Mouse (Mus musculus) limb, embryonic 14.5 days (tissue): ENCODE data around the gene Saxo1. TPM values are rescaled to one million over a fixed set of nuclear protein-coding genes. Genes with fewer than 3 reads are reported as not detected.

Experiments
- ATAC-seq: fragments of 200-750 bp; cut with Nextera tagmentation; 2 replicates; pipeline ENCODE4 v1.8.0; 2017; ENCODE audit warnings: low read depth, moderate number of reproducible peaks, moderate TSS enrichment; ENCODE audit not compliant: low FRiP score
- DNase-seq: peaks from one replicate; pipeline ENCODE4 v3.0.0-alpha.2; 2015; ENCODE audit warnings: low spot score
- H3K27ac ChIP-seq: fragments of 300-500 bp; sonication (generic); replicated peaks from 2 replicates; pipeline ENCODE4 v1.5.1; 2014; ENCODE audit warnings: low read depth, mild to moderate bottlenecking, low read length, moderate library complexity, mixed read lengths
- H3K27me3 ChIP-seq: fragments of 300-500 bp; sonication (generic); 2 replicates; pipeline ENCODE4 v1.6.1; 2014; ENCODE audit warnings: low read length, mixed read lengths; ENCODE audit not compliant: control insufficient read depth, insufficient read depth
- H3K36me3 ChIP-seq: fragments of 300-500 bp; sonication (generic); 2 replicates; pipeline ENCODE4 v1.6.1; 2014; ENCODE audit warnings: mild to moderate bottlenecking, low read length, moderate library complexity, mixed read lengths; ENCODE audit not compliant: control insufficient read depth, insufficient read depth
- H3K4me1 ChIP-seq: fragments of 300-500 bp; sonication (generic); 2 replicates; pipeline ENCODE4 v1.6.1; 2014; ENCODE audit warnings: antibody characterized with exemption, low read length, mixed read lengths; ENCODE audit not compliant: control insufficient read depth, insufficient read depth
- H3K4me2 ChIP-seq: fragments of 300-500 bp; sonication (generic); replicated peaks from 2 replicates; pipeline ENCODE4 v1.6.1; 2014; ENCODE audit warnings: low read depth, mild to moderate bottlenecking, low read length, moderate library complexity; ENCODE audit not compliant: severe bottlenecking
- H3K4me3 ChIP-seq: fragments of 300-500 bp; sonication (generic); replicated peaks from 2 replicates; pipeline ENCODE4 v1.5.1; 2014; ENCODE audit warnings: low read length
- H3K9ac ChIP-seq: fragments of 300-500 bp; sonication (generic); 2 replicates; pipeline ENCODE4 v1.6.1; 2014; ENCODE audit warnings: mild to moderate bottlenecking, low read depth, low read length, moderate library complexity; ENCODE audit not compliant: severe bottlenecking
- H3K9me3 ChIP-seq: fragments of 300-500 bp; sonication (generic); 2 replicates; pipeline ENCODE4 v1.6.1; 2016; ENCODE audit warnings: low read length; ENCODE audit not compliant: control insufficient read depth
- POLR2A ChIP-seq: fragments of 200-500 bp; IDR thresholded peaks from 2 replicates; pipeline ENCODE4 v1.8.0; 2012; ENCODE audit warnings: inconsistent platforms, mild to moderate bottlenecking, moderate library complexity, borderline replicate concordance; ENCODE audit not compliant: insufficient read depth, insufficient read length; ENCODE audit errors: extremely low read depth
- WGBS: fragments of 180-500 bp; shearing (Covaris S2); extraction: QIAGEN DNeasy Blood & Tissue Kit; methylation state at CpG from one replicate; pipeline ENCODE4 v1.1.7; 2014; 5-methylcytosine and 5-hydroxymethylcytosine counted together
- polyA plus RNA-seq, 2 experiments: library from polyadenylated mRNA; depleted of rRNA in 1 of 2; stranded (reverse) in 1 of 2; unstranded in 1 of 2; fragments of >200 nt; fragmentation: Nextera tagmentation in 1 of 2; extraction: Ambion mirVana in 1 of 2; gene quantifications; 2 replicates each; pipeline versions ENCODE4 v1.2.1 to v1.2.3; 2012 to 2014

The Saxo1 gene
- polyA plus RNA-seq, 2 experiments: 0.14 TPM; not detected in 1

DNA sequence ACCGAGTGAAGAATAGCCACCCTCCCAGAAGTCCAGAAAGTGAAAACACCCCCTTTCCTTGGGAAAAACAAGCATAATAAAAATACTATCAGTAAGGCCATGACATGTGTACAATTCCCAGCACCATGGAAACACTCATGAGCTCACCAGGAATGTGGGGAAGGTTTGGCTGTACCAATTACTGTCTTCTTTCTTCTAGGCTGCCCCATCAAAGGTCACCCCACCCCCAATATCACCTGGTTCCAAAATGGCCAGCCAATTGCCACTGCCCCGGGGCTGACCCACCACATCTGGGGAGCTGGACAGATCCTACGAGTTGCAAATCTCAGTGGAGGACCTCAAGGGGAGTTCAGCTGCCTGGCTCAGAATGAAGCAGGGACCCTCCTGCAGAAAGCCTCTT lies 144.7 kb downstream of the Saxo1 start:
- Histone ChIP-seq H3K9me3 (no peaks in the 10 kb centered on the region), H3K9ac (no peak overlapping the region)
- DNase-seq: no peak

DNA sequence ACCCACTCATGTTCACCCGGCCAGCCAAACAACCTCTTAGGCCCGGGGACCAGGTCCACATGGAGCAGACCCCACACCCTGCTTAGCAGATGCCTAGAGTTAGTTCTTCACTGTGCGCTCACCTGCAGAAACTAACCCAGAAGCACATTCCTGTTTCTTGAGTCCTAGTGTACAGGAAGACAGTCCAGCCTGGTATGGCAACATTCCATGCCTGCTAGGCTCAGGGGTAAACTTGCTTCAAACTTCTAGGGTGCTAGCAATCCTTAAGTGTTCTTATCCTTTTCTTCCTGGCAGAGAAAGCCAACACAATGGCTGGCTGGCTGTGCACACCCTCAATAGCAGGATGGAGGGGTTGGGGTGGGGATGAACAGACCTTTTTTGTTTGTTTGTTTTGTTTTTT lies 147.2 kb downstream of the Saxo1 start:
- DNase-seq: no peak
- Histone ChIP-seq H3K9me3 (no peaks in the 10 kb centered on the region), H3K27ac (no peak overlapping the region), H3K4me2 (no peak overlapping the region), H3K9ac (no peak overlapping the region), H3K36me3 (peaks cover 6% of the 10 kb centered on the region), H3K4me1 (peaks cover 39% of the 10 kb centered on the region), H3K4me3 (no peak overlapping the region), H3K27me3 (no peaks in the 10 kb centered on the region)
- no peak for ATAC-seq
- no peak for TF ChIP-seq POLR2A
- 96% methylated on average over 3 of the region's 3 CpGs for WGBS

More for the DNA sequence above, 144.7 kb downstream of the Saxo1 start:
- H3K27ac ChIP-seq: no peak overlapping the region
- 39% methylated on average over 3 of the region's 3 CpGs for WGBS
- no peak overlapping the region for H3K4me2 ChIP-seq
- no peak for TF ChIP-seq POLR2A
- peaks cover 24% of the 10 kb centered on the region for H3K4me1 ChIP-seq
- no peaks in the 10 kb centered on the region for H3K27me3 ChIP-seq
- no peak for ATAC-seq
- H3K36me3 ChIP-seq: peaks cover 8% of the 10 kb centered on the region
- no peak overlapping the region for H3K4me3 ChIP-seq

DNA sequence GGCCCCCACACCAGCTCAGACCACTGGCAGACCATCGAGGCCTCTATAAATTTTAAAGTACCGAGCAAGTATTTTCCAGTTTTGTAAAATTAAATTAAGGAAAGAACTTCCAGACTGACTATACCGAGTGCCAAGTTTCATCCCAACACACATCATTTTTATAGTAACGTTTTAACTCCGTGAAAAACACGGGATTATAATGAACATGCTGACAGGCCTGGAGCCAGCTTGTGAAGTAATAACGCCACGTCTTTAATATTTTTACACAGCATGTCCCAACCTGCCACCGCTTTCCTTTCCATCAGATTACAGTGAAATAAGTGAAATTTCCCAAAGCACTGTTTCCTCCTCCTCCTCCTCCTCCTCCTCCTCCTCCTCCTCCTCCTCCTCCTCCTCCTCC lies 149.7 kb downstream of the Saxo1 start:
- no peaks in the 10 kb centered on the region for H3K27me3 ChIP-seq
- peaks cover 34% of the 10 kb centered on the region for H3K4me1 ChIP-seq
- H3K9ac ChIP-seq: no peak overlapping the region
- H3K9me3 ChIP-seq: no peaks in the 10 kb centered on the region
- ATAC-seq (peak; percentile 12; the same call in 1 of the 2 replicates), DNase-seq (peak; percentile 47)
- peaks cover 2% of the 10 kb centered on the region; the same call in 1 of the 2 replicates for H3K36me3 ChIP-seq
- H3K27ac ChIP-seq: peak overlapping the region; percentile 58
- H3K4me2 ChIP-seq: no peak overlapping the region
- no peak for TF ChIP-seq POLR2A
- no peak overlapping the region for H3K4me3 ChIP-seq
- 26% methylated on average over 9 of the region's 9 CpGs for WGBS

DNA sequence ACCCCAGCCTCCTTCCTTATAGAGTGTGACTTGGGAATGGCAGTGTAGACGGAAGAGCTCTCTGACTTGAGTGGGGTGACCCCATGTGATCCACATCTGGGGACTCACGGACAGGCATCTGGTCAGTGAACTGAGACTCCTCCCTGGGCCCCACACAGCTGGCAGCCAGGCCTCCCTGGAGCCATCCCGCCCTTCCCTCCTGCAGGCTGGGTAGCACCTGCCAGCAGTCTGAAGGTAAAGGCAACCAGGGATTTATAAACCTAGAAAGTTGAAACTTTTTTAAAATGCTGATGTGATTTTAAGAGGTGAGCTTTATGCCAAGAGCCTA lies 151.0 kb downstream of the Saxo1 start:
- Histone ChIP-seq H3K27ac (peak overlapping the region; percentile 48), H3K4me3 (no peak overlapping the region), H3K9me3 (no peaks in the 10 kb centered on the region), H3K4me2 (no peak overlapping the region), H3K9ac (no peak overlapping the region), H3K4me1 (peaks cover 33% of the 10 kb centered on the region), H3K27me3 (no peaks in the 10 kb centered on the region), H3K36me3 (peaks cover 2% of the 10 kb centered on the region; the same call in 1 of the 2 replicates)
- 0 out of 2 replicates have a peak, but pooled peaks have one; percentile 19 for ATAC-seq
- DNase-seq: no peak
- TF ChIP-seq POLR2A: no peak
- 30% methylated on average over 3 of the region's 3 CpGs for WGBS

DNA sequence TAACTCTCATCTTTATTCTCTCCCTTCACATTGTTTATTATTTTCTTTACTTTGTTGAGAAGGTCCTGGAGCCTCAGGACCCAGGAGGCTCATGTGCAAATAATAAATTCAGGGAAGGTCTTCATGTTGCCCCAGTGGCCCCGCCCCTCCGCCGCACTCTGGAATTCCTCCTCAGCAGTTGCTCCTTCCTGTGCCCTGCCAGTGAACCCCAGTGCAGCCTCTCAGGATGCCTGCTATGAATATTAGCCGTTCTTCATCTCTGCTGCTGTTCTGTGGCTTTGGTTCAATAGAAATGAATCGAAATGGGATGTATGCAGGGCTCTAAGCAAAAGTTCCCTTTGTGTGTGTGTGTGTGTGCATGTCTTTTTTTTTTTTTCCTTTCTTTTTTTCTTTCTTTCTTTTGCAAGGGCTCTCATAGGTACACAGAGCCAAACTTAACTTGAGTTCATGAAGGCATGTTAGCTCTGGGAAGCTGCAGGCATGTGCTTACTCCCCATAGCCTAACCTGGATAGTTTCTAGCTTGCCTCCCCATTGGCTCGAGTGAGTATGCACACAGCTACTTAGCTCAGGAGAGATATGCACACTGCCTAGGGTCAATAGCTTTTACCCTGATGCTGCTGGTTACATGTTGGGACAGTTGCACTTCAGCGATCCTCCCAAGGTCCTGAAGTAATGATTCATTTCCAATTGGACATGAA lies 151.5 kb downstream of the Saxo1 start:
- H3K27ac ChIP-seq: peak overlapping the region; percentile 48

More for the DNA sequence above, 151.5 kb downstream of the Saxo1 start:
- H3K9ac ChIP-seq: no peak overlapping the region
- no peak overlapping the region for H3K4me3 ChIP-seq
- H3K4me1 ChIP-seq: peaks cover 33% of the 10 kb centered on the region
- H3K27me3 ChIP-seq: no peaks in the 10 kb centered on the region
- ATAC-seq (peak; percentile 54; the same call in 1 of the 2 replicates), DNase-seq (peak; percentile 56)
- no peak overlapping the region for H3K4me2 ChIP-seq
- H3K36me3 ChIP-seq: peaks cover 2% of the 10 kb centered on the region; the same call in 1 of the 2 replicates
- 31% methylated on average over 7 of the region's 7 CpGs for WGBS
- TF ChIP-seq POLR2A: no peak
- no peaks in the 10 kb centered on the region for H3K9me3 ChIP-seq
